Mouse (Mus musculus) E14TG2a.4 (cell line): ENCODE results near the gene Cox11.

Experiments
- CTCF ChIP-seq: conservative IDR thresholded peaks from 2 replicates; pipeline ENCODE4 v1.5.1; 2014; ENCODE audit warnings: low read length
- NANOG ChIP-seq: IDR thresholded peaks from 2 replicates; pipeline ENCODE4 v1.6.1; 2014; ENCODE audit warnings: borderline replicate concordance, low read length, mixed read lengths
- POU5F1 ChIP-seq: IDR thresholded peaks from 2 replicates; pipeline ENCODE4 v1.6.1; 2014; ENCODE audit warnings: low read length, borderline replicate concordance

- TF ChIP-seq CTCF, result no peak
- no peak for TF ChIP-seq POU5F1
- no peak for TF ChIP-seq NANOG
Observed at GRCm38 (mm10) chr11:90657527-90657926, 19.6 kb downstream of the Cox11 start.
